Mouse (Mus musculus) cerebellum, adult 9-11 months (tissue): ENCODE measurements around the gene Gm44502.

Experiments used
- DNase-seq: peaks from one replicate; pipeline ENCODE4 v3.0.0; 2022

Gene Gm44502

DNA sequence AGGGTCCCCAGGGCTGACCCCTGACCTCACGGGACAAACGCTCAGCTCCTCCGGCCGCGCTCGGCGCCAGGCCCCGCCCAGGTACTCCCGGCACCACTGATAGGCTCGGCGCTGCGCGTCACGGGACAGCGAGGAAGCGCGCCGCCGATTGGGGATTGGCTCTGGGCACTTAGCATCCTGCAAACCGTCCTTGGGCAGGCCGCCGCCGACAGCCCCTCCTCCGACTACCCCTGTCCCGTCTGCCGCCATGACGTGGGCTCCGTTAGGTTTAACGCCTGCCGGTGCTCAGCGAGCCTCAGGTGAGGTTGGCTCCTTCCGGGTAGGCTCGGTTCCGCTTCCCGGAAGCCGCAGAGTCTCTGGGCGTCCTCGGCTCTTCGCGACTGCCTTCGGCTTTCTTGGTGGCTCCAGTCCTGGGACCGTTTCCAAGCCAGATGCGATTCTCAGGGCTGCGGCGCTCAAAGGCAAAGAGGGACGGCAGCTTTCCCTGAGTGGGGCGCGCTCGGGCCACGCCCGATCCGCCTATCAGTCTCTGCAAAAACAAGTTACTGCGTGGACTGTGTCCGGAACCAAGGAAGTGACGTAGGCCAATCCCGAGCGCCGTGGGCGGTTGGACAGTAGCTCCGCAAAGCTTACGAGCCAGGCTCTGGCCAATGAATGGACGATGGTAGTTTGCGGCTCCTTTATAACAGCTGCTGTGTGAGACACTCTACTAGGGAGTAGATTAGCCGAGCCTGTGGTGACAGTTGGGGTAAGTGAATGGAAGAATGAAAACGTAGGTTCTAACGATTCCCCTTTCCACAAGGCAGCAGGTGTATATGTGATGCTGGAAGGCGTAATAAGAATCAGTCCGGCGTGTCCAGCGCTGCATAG is at the start of gene Gm44502, which contains the start of the genes C730034F03Rik and Chkb:
Gene Gm44502 (minus strand): TSS at position 345 of the 870 bp plus-strand sequence.
Gene C730034F03Rik (plus strand): TSS at position 238 of the 870 bp plus-strand sequence.
Gene Chkb (minus strand): TSS at position 557 of the 870 bp plus-strand sequence.
- DNase-seq: peak; percentile 96

DNA sequence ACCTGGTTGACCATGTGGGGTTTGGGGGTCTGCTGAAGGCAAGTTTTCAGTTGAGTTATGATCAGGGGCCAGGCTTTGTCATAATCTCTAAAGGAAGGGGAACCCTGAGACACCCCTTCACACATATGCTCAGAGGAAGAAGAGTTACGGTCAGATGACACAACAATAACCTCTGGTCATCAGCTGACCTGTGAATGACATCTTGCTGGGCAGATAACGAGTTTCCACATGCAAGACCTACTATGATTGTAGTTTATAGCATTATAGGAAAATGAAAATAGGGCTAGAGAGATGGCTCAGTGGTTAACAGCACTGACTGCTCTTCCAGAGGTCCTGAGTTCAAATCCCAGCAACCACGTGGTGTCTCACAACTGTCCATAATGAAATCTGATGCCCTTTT is 49.1 kb upstream of the Gm44502 start:
- no peak for DNase-seq

DNA sequence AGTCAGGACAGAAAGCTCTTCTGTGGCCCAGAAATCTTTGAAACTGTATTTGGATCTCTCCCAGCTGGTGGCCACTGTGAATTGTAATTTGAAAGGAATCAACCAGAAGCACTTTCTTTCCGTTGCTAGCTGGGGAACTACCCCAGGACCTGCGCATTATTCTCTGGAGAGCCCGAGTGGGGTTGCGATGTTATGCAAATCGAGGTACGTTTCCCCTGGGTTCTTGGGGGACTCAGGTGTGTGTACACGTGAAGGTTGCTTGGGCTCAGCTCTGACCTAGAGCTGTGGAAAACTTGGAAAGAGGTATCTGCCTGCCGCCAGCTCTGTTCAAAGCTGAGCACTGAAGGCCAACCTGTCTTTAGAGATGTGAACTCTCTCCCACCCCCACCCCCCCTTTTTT is 48.3 kb upstream of the Gm44502 start:
- peak; percentile 51 for DNase-seq

DNA sequence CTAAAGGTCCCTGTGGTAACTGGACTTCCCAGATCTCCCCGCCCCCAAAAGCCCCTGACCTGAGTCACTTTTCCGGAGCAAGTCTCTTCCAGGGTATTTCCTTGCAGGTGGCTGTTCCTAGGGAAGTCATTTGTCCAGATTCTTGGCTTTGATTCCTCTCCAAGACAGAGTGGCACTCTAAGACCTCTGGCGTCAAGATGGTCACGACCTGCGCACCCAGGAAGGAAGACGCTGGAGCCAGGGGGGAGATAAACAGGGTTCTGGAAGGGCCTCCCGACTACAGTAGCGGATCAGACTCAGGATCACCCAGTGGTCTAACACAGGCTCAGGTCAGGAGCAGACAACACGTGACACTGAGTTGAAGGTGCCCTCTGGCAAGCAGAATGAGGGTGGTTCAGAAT is 47.6 kb upstream of the Gm44502 start, which contains the start of gene Arsa:
Gene Arsa (minus strand): TSS at position 335 of the 401 bp plus-strand sequence.
- peak; percentile 58 for DNase-seq

DNA sequence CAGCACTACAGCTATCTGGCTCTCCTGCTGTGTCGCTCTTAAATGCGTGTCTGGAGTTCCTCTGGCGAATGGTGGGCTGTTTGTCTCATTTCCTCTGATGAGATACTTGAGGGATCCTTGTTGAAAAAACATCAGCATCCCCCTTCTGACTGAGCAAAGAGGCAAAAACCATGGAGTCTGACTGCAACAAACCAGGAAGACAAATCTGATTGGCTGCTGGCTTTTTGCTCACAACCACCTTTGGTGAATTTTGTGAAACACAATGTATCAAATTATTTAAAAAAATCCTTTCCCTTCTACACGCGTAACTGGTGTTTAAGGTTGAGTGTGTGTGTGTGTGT is 46.9 kb upstream of the Gm44502 start:
- no peak for DNase-seq

DNA sequence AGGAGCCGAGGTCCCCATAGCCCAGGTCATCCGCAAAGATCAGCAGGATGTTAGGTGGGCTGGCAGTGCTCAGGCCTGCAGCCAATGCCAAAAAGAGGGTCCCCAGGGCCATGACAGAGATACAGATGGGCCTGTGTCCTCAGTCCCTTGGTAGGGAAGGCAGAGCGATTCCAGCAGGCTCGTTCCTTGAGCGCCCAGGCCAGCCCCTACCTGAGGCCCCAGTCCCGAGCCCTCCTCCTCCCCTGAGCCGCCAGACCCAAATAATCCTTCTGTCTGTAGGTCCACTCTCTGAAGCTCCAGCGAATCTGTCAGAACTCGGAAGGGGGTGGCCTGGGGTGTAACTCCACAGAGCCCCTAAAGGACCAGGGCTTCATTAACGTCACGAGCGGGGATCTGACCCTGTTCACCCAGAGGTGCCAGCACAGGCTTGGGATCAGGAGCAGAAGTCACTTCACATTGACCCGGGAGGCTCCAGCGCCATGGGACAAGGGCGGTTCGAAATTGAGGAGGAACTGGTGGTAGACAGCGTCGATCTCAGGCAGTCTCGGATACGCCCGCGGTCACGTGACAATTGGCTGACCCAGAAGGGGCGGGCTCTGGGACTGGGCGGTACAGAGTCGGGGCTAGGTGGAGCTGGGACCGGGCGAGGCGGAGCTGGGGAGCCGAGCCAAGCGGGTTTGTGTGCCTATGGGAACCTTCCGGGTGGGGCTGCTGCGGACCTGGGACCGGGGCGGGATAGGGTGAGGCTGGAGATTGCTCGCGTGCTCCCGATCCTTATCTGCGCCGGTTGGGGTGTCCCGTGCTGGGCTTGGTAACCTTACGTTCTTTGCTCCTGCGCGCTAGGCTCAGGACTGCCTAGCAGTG is 46.3 kb upstream of the Gm44502 start:
- peak; percentile 97 for DNase-seq

DNA sequence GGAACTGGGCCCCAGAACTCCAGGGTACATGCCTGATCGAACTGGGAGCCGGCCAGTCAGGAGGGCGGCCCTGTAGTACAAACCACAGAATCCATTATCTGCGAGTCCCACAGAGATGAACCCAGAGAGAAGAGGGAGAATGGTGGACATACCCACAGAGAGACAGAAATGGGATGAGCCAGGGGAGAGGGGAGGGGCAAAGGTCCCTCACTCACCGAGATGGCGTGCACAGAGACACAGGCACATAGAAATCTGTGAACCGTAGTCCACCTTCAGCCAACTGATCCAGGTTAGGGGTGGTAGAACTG is 45.8 kb upstream of the Gm44502 start:
- no peak for DNase-seq

DNA sequence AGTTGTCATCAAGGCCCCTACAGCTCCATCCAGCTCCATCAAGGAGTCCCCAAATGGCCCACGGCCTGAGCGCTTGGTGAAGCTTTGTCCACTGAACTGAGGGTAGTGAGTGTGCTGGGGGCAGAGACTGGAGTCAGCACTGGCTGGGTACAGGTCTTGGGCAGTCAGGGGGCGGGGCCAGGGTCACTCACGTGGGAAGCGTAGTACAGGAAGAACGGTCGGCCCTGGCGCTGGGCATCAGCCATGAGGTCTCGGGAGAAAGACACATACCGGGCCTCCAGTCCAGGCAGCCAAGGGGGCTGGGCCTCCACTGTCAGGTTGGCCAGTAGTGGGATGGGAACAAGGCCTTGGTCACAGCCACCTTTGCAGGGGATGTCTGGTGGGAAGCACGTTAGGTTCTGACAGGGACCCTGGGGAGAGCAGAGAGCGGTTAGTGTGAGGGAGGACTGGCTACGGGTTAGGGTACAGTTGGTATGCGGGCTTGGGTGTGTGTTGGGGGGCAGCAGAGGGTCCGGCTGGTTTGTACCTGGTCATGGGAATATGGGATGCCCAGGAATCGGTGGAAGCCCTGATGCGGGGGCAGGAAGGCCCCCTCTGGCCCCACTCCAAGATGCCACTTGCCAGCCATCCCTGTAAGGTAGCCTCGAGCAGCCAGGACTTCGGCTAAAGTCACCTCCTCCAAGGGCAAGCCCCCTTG is 45.2 kb upstream of the Gm44502 start:
- peak; percentile 73 for DNase-seq

DNA sequence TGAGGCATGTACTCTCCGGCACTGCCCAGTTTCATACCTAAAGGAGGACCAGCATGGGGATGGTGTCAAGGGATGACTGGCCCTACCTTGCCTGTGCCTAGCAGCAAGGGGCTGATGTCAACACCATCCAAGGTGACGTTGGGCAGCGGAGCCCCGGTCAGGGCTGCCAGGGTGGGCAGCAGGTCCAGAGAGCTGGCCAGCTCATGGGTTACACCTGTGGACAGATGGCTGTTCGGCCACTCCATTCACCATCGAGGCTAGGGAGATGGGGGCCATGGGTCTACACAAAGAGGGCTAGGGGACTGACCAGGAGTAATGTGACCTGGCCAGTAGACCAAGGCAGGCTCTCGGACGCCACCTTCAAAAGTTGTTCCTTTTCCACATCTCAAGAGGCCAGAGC is 44.4 kb upstream of the Gm44502 start:
- DNase-seq: peak; percentile 43

DNA sequence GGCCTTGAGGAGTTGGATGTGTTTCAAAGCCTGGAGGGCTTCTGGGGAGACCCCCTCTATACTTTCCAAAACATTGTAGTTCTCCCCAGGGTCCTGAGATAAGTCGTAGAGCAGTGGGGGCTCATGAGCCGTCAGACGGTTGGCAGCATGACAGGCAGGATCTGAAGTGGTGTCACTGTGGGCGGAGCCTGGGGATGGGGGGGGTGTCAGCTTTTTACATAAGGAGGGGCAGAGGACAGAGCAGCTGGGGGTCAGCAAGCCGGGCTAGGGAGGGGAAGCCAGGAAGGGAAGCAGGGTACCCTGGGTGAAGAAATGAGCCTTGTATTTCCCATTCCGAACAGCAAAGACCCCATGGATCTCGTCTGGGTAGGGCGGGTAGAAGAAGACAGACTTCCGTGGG is 43.9 kb upstream of the Gm44502 start:
- no peak for DNase-seq

DNA sequence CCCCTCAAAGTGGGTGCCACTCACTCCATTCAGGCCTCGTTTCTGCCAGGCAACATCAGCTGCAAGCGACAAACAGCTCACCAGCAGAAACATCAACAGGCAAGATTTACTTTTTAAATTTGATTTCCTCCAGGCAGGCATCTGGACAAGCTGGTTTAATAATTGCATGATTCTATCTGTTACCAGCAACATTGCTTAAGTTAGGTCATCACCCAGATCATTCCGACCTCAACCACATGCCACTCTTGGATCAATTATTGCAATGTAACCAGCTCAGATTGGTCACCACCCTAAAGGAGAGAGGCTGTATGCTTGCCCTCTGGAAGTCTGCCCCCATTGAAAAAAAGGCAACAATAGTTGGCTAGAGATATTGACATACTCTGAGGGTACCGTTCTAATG is 42.0 kb upstream of the Gm44502 start:
- DNase-seq: no peak

DNA sequence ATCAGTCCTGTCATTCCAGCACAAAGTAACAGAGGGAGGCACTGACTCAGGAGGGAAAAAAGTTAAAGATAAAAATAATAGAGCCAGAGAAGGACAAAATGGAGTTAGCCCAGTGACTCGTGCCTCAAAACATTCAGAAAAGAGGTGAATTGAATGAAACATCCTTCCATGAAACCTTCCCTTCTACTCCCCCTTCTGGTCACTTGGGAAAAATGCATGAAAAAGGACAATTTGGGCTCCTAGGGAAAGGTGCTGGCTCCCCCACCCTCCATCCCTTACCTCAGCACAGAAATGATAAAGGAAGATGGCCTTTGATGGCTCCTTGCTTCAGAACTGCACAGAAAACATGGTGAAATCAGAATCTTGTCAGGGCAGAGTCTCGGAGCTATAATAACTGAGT is 39.1 kb upstream of the Gm44502 start:
- peak; percentile 57 for DNase-seq

DNA sequence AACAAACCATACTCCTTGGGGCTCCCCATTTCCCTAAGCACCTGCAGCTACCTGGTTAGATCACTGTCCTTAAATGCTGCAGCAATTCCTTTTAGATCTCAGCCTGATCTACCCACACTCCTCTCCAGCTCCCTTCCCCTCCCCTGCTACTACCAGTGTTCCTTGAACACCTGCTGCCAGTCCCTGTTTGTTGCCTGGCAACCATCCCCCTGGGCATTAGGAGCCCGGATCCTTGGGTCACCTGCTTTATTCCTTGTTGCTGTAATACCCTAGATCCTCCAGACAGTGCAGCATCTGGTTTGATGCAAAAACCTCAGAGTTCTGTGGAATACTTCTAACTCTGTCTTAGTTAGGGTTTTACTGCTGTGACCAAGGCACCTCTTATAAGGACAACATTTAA is 35.6 kb upstream of the Gm44502 start:
- peak; percentile 41 for DNase-seq

DNA sequence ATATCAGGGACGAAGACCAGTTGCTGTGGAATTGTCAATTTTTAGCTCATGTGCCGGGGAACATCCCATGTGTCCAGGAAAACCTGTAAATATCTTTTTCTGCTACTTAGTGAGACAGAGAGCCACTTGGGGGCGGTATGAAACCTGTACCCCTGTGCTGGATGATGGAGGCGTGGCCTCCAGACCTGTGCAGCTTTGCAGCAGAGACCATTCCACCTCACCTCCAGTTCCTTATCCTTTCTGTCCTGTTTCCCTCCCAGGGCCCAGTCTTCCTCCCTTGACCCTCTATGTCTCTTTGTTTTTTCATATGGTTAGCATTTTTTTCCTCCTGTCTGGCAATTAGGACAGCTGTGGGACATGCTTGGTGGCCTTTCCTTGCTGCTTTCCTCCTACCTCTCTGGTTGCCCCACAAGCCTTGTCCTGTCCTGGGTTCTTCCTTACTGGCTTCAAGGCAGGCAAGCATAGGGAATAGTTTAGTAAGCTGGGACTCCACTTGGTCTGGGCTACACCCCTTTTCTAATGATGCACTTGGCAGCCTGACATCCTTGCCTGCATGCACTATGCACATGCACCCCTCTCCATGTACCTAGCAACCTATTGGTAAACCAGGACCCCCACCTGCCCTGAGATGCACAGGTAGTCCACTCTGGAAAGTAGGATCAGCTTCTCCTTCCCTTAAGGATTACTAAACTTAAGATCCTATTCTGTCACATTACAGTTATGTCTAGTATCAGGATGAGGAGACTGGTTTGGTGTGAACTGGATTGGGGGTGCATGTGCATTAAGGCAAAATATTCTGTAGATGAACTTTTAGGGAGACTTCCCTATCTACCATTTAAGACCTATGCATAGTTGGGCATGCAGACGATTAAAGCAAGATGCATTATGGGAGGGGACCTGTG is 34.1 kb upstream of the Gm44502 start:
- peak; percentile 49 for DNase-seq

DNA sequence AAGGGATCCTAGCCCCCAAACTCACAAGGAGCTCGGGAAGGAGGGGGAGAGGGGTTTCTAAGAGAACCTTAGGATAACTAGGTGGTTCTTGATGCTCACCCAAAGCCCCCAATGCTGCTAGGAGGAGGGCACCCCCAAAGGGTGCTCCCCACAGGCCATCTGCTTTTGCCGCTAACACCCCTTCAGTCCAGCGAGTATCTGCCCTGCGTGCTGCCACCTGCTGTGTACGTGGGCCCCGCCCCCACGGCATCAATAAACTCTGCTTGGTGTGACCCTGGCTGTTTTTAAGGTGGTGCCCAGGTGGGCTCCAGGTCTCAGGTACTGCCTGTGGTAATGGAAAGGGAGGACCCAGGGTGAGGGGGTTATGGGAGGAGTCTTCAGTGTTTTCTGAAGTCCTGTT is 32.7 kb upstream of the Gm44502 start:
- DNase-seq: peak; percentile 47

DNA sequence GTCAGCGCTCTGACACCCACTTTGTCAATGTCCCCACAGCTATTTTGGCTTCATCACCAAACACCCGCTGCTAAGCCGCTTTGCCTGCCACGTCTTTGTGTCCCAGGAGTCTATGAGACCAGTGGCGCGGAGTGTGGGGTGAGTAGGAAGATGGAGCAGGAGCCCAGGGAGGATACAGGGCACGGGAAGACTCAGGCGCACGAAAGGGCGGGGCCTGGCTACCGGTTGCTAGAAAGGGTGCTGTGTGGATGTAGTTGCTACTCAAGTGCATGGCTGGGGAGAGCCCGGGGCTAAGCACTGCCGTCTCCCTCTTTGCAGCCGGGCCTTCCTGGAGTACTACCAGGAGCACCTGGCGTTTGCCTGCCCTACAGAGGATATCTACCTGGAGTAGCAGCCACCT is 31.8 kb upstream of the Gm44502 start:
- peak; percentile 41 for DNase-seq

DNA sequence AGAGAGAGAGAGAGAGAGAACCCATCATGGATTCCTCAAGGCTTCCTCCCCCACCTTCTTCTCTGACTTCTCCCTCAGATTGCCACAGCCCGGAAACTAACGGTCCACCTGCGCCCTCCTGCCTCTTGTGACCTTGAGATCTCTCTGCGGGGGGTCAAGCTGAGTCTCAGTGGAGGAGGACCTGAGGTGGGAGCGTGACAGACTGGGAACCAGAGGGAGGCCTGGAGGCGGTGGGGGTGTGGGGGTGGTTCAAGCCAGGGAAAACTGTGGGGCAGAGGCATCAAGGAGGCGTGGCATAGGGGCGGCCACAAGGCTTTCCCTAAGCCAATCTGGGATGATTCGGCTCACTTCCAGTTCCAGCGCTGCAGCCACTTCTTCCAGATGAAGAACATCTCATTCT is 30.8 kb upstream of the Gm44502 start:
- peak; percentile 78 for DNase-seq

DNA sequence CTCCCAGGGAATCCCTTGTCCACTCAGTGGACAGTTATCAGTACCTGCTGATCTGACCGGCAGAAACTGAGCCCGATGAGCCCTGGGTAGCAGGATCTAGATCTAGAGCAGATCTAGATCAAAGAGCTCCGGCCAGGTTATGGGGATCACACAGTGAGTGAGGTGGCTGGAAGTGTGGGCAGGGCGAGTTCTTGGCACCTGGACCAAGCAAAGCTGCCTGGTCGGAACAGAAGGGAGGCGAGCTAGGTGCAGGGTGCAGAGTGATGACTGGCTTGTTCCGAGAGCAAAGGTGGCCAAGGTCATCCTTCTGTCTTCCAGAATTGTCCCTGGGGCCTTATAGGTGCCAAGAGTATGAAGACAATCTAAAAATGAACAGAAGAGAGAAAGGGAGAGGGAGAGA is 30.3 kb upstream of the Gm44502 start:
- DNase-seq: peak; percentile 67

DNA sequence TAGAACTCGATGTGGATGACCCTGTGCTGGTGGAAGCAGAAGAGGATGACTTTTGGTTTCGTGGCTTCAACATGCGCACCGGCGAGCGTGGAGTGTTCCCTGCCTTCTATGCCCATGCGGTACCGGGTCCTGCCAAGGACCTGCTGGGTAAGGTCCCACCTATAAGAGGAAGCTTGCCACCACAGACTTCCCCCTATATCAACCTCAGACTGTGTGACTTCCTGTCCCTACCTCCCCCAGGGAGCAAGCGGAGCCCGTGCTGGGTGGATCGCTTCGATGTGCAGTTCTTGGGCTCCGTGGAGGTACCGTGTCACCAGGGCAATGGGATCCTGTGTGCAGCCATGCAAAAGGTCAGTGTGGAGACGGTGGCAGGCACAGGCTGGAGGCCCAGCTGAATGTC is 29.4 kb upstream of the Gm44502 start:
- peak; percentile 30 for DNase-seq

DNA sequence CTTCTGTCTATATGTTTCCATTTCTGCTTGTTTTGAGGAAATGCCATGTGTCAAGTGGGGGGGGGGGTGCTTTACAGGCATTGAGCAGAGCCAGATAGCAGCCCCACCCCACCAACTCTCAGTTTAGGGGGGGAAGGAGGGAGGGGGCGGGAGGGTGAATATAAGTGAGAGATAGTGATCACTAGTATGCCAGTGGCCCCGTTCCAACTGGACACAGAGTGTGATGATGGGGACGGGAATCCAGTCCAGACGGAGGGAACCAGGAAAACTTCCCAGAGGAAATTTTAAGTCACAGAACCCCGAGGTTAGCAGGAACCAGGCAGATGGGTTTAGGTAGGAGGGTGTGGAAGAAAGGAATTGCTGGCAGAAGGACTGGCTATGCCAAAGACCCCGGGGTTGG is 26.1 kb upstream of the Gm44502 start:
- peak; percentile 45 for DNase-seq

DNA sequence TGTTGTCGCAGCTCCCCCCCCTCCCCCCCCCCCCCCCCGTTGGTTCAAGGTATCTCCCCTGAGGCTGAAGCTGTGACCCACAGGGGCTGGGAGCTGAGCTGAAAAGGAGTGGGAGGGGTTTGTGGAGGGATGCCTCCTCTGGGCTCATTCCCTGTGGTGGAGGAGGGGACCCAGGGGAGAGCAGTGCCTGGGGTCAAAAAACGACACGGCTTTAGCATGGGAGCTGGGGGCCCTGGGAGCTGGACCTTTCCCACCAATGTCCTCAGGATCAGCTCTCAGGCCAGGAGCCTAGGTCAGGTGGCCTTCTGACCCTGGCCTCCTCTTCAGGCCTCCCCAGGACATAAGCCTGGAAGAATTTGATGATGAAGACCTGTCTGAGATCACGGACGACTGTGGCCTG is 25.4 kb upstream of the Gm44502 start:
- DNase-seq: peak; percentile 61

DNA sequence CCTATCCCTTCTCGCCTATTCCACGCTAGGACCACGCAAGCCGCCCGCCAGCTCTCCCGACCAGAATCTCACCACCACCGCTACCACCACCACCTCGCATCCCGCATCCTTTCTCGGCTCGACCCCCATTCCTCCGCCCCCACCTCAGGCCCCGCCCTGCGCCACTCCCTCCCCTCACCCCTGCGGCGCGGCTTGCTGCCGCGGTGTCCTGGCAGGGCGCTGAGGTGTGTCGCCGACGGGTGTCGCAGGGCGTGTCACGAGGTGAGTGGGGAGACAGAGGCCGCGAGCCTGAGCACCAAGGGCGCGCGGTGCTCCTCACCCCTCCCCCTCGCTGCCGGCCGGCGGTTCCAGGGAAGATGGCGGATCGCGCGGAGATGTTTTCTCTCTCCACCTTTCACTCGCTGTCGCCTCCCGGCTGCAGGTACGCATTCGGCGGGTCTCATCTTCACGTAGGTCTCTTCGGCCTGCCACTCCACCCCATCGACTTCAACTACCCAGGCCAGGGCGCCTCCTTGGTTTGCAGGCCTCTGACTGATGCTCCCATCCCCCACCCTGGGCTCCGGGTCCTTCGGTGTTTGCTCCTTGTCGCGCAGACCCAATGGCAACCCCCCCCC is 24.5 kb upstream of the Gm44502 start, which contains the start of gene Mapk8ip2:
Gene Mapk8ip2 (plus strand): TSS at position 49 of the 614 bp plus-strand sequence.
- peak; percentile 86 for DNase-seq
